Mouse (Mus musculus) cerebellum, adult 9-11 months (tissue): ENCODE data around the gene Taok3.
"Not testable (repeated sequence)": the region's sequence is repeated elsewhere in the genome, so short reads cannot be mapped to it uniquely, and the experiment has no call there.

Source experiments
- DNase-seq: peaks from one replicate; pipeline ENCODE4 v3.0.0; 2022

Taok3 gene

DNA sequence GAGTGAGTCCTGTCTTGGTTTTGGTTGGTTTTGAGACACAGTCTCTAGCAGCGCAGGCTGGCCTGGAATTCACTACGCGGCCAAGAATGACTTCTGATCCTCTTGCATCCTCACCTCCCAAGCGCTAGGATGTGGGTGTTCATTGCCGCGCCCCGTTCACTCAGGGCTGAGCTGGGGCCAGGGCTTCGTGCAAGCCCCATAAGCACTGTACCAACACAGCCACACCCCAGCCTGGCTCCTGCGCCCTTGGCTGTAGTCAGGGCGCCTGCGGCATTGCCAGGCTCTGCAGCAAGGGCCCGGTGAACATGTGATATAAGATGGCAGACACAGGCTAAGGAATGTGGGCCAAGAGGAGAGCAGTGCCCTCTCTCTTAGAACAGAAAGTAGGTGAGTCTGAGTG lies 149.5 kb downstream of the Taok3 start:
- DNase-seq: no peak

DNA sequence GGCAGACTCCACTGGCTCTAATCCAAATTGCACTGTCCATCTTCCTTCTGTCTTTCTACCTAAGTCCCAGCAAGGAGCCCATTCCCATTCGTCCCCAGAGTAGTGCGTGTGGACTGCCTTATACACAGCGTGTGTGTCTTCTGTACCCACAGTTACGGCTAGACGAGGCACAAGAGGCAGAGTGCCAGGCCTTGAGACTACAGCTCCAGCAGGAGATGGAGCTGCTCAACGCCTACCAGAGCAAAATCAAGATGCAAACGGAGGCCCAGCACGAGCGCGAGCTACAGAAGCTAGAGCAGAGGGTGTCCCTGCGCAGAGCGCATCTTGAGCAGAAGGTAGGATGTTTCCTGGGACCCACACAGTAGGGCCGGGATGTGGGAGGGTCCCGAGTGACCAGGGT lies 152.0 kb downstream of the Taok3 start:
- DNase-seq: no peak

DNA sequence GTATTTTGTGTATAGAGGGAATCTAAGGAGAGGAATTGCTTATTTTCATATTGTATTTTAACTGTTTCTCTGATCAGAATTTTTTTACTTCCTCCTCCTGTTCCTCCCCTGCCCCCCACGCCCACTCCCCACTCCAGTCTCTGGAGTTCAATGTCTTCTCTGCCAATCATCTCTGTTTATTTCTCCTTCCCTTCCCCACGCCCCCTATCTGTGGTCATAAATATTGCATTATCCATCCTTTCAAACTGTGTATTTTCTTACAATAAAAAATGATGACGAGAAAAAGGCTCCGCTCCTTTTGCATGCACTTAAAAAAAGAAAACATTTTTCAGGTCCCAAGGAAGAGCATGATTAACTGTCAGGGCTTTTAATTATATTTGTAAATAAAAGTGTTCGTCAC lies 154.9 kb downstream of the Taok3 start:
- no peak for DNase-seq

DNA sequence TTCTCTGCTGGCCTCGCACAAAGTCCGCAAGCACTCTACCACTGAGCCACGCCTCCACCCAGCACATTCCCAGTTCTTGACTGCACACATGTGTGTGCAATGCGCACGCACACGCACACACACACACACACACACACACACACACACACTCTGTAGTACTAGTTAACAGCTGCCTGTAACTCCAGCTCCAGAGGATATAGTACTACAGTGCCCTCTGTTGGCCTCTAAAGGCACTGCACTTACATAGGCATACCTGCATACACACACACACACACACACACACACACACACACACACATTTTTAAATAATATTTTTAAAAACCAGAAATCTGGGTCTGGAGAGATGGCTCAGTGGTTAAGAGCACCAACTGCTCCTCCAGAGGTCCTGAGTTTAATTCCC lies 157.9 kb downstream of the Taok3 start:
- no peak for DNase-seq

DNA sequence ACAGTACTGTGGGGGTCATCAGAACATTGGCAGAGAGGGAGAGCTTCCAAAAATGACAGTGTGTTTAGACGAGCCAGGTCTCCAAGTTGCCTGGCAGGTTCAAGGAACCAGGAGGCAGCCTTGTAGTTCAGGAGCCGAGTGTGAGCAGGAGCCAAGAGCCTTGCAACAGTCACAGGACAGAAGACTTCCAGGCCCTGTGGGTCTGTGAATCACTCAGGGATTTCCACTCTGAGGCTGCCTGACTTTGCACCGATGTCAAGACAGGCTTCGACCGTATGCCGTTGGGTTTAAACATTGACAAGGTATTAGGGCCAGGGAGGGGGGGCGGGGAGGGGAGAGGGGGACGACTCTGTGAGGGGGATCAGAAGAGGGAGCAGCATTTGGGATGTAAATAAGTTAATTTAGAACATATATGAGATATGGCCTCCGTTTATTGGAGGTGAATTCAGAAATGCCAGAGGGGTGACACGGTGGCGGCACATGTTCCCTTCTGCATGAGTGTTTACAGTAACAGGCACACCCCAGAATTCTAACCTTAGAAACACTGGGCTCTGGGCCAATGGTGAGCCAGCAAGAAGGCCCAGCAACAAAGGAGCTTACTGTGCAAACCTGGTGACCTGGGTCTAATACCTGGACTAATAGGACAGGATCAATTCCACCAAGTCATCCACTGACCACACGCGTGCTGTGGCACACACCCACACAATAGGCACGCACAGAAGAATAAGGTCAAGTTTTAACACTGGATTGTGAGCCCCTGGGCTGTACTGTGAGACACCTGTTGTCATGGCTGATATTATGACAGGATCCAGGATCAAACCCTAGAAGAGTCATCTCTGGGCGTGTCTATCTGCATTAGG lies 159.1 kb downstream of the Taok3 start:
- DNase-seq: no peak

DNA sequence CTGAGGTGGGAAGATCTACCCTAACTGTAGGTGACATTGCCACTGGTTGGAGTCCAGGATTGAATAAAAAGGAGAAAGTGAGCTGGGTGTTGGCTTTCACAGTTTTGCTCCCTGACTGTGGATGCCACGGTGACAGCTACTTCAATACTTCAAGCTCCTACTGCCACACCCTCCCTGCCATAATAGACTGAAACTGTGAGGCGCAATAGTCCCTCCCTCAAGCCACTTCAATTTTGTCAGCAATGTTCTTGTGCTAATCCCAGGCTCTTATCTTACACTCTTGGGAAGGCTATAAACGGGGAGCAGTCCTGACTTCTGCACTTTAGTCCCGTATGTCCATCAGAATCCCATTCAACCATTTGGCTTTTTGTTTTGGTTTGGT lies 159.7 kb downstream of the Taok3 start:
- DNase-seq: no peak

DNA sequence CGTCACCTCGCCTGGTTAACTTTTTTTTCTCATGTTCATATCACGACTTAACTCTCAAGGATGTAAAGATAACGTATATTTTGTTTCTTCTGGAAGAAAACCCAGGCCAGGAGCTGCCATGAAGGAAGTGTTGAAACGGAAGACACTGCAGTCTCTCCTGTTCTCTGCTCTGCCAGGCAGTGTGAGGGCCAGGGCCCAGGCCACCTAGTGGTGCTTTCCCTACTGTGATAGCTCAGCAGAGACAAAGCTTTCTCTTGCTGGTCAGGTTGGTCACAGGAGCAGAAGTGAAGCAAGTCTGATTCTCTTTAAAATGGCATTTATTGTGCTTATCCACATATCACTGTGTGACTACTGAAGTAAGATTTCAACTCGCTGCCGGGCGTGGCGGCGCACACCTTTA lies 161.6 kb downstream of the Taok3 start:
- DNase-seq: no peak

DNA sequence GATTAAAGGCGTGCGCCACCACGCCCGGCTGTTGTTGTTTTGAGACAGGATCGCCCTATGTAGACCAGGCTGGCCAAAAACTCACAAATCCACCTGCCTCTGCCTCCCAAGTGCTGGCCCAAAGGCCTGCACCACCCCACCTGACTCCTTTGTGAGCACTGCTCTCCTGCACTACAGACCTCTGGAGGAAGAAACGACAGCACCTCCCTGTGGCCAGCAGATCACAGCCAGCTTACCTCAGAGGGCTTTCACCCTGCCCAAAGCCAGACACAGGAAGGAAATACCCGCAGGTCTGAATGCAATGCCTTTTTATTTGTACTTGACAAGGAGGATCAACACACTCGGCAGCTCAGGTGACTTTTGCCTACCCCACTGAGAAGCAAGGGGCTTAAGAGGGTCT lies 162.4 kb downstream of the Taok3 start:
- DNase-seq: no peak

DNA sequence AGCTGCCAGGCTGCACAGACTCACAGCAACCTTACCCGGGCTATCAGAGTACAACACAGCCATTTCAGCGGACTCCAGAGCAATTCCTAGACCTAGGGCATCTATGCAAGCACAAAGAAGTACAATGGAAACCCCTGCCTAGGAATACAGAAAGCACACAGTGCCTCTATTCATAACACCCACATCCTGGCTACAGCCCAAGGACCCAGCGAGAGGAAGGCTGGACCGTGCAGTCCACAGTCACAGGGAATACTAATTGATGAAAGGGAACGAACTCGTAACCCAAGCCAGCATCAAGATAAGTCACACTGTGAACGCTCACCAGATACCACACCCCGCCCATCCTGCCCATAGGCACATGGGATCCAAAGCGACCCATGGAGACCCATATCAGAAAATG lies 164.1 kb downstream of the Taok3 start:
- no peak for DNase-seq

DNA sequence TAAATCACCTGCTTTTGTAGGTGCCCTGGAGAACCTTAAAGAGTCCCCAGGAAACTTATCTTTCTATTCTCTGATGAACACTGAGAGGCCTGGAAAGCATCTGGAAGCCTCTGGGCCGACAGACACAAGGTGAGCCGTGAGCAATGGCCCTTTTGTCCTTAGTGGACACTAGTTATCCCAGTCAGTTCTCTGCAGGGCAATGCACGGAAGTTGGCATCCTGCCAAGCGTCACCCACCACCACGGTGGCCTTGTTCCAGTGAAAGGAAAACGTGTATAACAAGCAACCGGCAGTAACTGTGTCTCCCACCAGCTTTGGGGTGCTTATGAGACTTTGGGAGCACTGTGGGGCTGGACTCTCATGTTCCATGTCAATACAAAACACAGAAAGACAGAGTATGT lies 164.8 kb downstream of the Taok3 start:
- DNase-seq: no peak

DNA sequence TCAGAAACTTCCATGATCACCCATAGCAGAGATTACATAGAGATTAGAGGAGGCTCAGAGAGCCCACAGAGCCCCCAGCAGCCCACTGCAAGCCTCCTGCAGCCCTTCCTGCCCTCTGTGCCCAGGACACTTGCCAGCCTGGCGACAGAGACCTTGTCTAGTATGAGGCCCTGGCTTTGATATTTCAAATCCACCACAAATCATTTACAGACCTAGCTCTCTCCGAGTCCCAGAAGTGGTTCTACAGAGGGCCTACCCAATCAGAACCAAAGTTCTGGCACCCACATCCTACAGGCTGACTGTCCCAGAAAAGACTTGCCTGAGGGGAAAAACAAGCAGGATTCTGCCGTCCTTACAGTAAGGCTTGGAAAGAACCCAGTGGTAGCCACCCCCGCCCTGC lies 165.3 kb downstream of the Taok3 start:
- DNase-seq: no peak

DNA sequence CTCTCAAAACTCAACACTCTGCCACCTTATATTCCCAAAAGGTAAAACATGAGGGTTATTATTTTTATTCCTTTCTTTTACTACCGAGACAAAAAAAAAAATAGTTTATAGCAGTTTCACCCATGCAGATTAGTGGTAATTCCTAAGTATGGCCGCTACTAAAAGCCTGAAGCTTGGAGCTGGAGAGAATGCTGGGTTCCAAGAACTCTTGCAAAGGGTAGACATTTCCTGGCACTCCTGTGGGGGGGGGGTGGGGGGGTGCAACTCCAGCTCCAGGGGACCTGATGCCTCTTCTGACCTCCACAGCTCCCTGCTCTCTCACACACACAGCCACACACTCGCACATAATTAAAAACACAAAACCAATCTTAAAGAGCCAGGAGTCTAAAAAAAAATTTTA lies 166.4 kb downstream of the Taok3 start:
- DNase-seq: no peak

DNA sequence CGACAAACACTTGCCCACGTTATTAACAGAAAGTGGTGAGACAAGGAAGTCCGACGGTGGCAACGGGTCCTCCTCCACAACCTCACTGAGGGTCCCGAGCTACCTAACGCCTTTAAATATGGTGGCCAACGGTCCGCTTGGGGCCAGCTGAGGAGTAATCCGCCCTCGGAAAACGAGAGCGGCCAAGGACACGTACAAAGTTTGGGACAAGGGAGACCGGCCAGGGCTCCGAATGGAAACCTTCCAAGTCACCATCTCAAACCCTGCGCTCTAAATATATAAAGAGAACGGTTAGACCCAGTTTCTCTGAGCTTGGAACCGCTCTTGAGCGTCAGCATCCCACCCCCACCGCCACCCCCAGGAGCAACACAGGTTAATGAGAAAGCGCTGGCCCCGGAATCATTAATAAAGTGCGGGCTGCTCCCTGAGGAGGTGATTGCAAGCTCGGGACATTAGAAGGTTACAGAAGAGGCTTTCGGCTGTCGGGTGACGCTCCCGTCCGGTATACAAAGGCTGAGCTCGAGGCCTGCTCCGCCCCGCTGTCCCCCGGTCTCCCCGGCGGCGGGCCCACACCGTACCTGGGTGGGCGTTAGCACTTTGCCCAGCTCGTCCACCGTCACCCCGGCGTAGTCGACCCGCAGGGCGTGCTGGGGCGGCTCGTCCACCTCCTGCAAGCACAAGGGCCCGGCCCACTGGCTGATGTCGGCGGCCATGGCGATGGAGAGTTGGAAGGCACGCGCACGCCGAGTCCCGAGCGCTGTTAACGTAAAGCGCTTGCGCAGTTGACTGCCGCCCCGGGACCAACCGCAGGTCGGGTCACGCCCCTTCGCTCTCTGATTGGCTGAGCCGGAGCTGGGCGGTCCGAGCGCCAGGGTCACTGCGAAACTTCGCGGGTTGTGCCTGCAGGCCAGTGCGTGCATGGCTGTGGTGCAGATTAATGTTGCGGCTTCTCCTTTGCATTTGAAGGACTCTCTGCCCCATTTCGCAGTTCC lies 167.2 kb downstream of the Taok3 start, which contains the start of gene Pebp1:
Gene Pebp1, minus strand, starts transcription at position 795 of the 992 bp plus-strand sequence.
- DNase-seq: peak; percentile 96

DNA sequence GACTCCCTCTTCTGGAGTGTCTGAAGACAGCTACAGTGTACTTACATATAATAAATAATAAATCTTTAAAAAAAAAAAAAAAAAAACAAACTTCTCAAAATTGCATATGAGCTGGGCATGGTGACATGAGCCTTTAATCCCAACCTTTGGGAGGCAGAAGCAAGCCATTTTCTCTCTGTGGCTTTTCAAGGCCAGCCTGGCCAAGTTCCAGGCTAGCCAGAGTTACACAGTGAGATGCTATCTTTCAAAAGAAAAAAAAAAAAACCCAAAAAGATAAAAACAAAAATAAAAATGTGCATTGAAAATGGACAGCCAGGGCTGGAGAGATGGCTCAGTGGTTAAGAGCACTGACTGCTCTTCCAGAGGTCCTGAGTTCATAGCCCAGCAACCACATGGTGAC lies 169.7 kb downstream of the Taok3 start:
- no peak for DNase-seq

DNA sequence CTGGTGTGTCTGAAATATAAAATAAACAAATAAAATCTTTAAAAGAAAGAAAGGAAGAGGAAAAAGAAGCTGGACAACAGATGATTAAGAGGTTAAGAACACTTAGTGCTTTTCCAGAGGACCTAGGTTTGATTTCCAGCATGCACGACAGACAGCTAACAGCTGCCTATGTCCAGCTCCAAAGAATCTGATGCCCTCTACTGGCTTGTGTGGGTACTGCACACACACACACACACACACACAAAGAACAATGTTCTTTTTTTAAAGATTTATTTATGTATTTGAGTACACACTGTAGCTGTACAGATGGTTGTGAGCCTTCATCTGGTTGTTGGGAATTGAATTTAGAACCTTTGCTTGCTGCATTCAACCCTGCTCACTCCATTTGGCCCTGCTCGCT lies 170.2 kb downstream of the Taok3 start:
- no peak for DNase-seq

DNA sequence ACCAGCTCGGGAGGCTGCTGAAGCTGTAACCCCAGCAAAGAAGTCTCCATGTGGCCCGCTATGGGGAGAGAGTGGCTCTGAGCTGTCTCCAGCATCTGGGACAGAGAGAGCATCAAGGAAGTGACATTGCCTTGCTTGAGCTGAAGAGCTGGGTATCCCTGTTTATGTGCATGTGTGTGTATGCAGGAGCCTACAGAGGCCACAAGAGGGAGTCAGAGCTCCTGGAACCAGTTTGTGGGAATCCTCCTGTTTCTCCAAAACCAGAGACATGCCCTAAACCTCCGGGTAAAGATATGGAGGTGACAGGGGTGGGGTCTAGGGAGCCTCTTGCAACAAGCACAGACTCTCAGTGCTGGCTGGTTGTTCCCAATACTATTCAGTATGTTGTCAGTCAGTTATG lies 171.4 kb downstream of the Taok3 start:
- no peak for DNase-seq

DNA sequence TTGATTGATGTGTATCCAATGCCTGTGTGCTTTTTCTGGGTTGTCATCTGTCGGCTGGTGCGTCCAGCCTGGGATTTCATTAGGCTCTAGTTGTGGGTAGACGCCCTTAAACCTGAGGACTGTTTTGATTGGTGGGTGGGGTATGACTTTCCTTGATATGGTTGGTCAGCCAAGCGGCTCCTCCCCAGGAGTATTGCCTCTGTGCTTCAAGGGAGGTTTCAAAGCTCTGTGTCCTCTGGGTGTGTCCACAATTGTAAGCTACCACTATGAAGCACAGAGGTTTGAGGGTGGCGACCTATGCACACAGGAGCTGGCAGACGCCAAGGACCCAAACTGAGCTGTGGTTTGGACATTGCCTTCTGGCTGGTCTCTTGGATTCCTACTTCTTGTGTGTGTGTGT lies 172.6 kb downstream of the Taok3 start:
- no peak for DNase-seq

DNA sequence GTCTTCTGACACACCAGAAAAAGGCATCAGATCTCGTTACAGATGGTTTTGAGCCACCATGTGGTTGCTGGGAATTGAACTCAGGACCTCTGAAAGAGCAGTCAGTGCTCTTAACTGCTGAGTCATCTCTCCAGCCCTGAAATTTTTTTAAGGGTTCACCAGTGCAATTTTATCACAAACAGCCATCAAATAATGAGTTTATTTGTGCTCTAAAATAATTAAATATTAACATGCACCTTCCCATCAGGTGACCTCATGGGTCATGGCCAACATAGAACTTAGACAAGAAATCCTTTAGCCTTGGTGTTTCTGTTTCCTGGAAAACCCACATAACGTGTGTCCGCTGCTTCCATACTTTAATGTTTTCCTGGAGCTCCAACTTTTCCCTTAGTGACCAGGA lies 173.8 kb downstream of the Taok3 start:
- not testable (repeated sequence) for DNase-seq

DNA sequence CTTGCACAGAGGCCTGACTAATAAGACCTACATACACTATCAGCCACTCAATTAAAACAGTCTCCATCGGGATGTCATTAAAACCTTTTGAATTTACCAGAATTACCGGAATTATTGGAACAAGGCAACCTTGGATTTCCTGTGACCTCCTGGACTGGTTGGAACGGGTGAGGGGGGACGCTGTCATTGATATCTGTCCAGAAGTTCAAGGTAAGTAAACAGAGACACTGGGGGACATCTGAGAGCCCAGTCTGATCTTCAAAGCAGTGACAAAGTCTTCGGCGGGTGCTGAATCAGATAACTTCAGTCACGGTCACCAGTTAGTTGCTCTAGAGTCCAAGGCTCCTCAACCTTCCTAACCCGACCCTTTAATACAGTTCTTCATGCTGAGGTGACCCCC lies 175.1 kb downstream of the Taok3 start:
- DNase-seq: no peak

DNA sequence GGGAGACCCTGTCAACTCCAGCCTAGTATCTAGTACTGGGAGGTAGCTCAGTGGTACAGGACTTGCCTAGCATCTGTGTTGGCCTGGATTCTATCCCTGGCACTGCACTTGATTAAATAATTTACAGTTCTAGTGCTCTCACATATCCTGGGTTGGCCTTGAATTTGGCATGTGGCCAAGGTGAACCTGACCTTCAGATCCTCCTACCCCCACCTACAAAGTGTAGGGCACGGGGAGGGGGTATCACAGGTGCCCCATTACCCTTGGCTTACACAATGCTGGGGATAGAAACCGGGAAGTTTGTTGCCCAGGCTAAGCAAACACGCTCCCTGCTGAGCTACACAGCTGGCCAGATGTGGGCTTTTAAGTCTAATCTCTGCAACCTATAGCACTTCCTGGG lies 183.0 kb downstream of the Taok3 start:
- DNase-seq: no peak

DNA sequence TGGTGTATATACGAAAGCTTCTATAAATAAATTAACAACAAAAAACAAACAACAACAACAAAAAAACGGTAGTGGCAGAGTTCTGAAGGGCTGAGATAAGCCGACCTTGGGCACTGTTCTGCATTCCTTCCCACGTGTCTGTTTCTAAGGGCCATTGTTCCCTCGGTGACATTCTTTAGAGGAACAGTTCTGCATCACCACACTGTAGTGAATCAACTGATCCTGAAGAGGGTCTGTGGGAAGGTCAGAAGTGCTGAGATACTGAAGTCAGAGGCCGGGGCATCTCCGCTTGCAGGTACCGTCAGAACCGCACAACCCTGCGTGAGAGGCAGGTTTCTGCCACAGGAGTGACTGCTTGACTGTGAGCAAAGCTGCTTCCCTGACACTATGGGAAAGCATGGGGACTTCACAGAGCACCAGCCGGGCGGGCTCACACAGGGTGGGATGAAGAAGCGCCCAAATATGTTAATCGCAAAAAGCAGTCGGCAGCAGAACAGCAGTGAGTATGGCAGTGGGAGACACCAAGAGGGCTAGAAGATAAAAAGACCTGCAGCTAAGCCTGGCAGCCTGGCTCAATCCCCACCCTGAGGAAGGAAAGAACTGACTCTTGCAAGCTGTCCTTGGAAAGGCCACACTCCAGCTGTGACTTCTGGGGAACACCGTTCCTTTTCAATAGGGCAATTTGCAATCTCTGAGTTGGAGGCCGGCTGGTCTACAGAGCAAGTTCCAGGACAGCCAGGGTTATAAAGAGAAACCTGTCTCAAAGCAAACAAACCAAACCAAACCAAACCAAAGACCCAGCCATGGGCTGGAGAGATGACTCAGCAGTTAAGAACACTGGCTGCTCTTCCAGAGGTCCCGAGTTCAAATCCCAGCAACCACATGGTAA lies 184.0 kb downstream of the Taok3 start:
- DNase-seq: no peak

DNA sequence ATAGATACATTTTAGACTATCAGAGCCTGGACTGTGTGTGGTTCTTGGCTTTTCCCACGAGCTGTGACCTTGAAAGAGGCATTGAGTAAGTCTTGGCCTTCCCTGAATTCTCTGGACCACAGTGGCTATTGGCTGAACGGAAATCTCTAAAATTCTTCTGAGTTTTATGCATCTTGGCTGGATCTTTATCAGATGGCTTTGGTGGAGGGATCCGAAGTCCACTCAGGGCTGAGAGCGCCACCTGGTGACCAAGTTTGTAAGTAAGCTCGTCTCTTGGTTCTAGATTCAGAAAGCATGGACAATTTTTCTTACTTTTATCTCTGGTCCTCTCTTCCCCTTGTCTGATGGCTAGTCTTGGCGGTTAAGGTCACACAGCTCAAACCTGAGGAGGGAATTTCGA lies 185.0 kb downstream of the Taok3 start:
- peak; percentile 57 for DNase-seq

DNA sequence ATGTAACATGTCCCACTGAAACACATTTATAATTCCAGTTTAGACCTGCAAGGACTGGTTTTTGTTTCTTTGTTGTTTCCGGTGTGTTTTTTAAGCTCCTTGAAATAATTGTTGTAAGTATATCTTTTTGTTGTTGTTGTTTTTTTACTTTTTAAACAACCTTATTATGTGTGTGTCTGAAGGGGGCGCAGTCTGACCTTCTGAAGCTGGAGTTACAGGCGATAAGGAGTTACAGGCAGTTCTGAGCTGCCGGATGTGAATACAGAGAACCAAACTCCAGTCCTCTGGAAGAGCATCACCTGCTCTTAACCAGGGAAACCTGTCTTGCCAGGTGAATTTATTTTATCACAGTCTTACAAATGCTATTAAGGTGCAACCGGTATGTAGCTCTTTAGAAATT lies 185.8 kb downstream of the Taok3 start:
- no peak for DNase-seq
